In the genomic region with DNA sequence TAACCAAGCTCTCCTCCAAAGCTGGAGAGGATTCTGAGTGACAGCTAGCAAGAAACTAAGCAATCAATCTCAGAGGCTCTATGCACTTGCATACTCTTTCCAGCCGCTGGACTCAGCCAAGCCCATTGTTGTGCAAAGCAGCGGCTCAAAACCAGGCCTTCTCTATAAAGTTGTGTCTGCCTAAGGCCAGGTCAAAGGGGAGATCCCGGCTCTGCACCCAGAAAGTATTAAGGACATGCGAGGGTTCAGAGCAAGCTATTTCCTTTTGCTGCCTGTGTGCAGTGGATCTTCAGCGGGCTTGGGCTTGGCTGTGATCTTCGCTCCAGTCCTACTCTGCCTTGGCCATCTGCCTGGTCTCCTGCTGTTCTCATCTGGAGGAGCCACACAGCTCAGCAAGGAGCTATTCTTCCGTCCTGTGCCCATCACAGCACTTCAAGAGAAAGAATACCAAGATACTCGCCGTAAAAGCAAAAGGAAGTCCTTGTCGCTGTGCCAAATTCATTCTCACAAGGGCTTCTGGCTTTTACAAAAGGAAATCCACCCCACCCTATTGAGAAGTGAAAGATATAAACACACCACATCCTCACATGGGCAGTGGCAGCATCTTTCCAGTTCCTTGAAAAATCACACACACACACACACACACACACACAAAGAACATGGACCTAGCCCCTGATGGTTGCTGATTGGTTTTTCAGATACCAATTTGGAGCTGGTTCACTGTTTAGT, we compare ENCODE assay signal across 9 mouse cellular contexts.
DNase-seq lines count a peak whose midpoint lies in the region; ATAC-seq and TF ChIP-seq lines count a peak whose summit lies in the region.
"Had no signal": no experiment of that assay in that cellular context is flagged by ENCODE, and none has a peak within 500 bp of the region (broad histone marks: within the 10 kb centered on the region; RNA-seq: fewer than 3 reads in every experiment).

No protein-coding gene starts in this region.

- H3K4me2 ChIP-seq in heart, embryonic 12.5 days, result peak overlapping the region; percentile 44
- peak overlapping the region; percentile 4; the same call in 1 of the 2 replicates for H3K4me2 ChIP-seq in kidney, embryonic 15.5 days
- H3K4me2 ChIP-seq: limb, embryonic 12.5 days had no signal

- peaks cover 14% of the 10 kb centered on the region for H3K4me1 ChIP-seq in heart, embryonic 12.5 days (replicated peaks)
- peaks cover 14% of the 10 kb centered on the region for H3K4me1 ChIP-seq in kidney, embryonic 15.5 days
- H3K4me1 ChIP-seq in thymus, adult 2 months (replicated peaks; ENCODE audit: control insufficient read depth, insufficient read depth, low read length), result no peaks in the 10 kb centered on the region

- H3K27me3 ChIP-seq in heart, embryonic 12.5 days (replicated peaks), result no peaks in the 10 kb centered on the region
- no peaks in the 10 kb centered on the region for H3K27me3 ChIP-seq in kidney, embryonic 15.5 days
- H3K27me3 ChIP-seq in thymus, adult 2 months (ENCODE audit: control insufficient read depth, insufficient read depth, low read length), result no peaks in the 10 kb centered on the region
- H3K27me3 ChIP-seq: limb, embryonic 12.5 days had no signal

- ATAC-seq in heart, embryonic 12.5 days (ENCODE audit: insufficient number of reproducible peaks, low FRiP score), result peak; percentile 59; the same call in 1 of the 2 replicates
- ATAC-seq in kidney, embryonic 15.5 days (replicated peaks; ENCODE audit: low FRiP score), result peak; percentile 64; the same call in 1 of the 2 replicates

- H3K9me3 ChIP-seq in heart, embryonic 12.5 days (replicated peaks), result no peaks in the 10 kb centered on the region
- H3K9me3 ChIP-seq in kidney, embryonic 15.5 days (replicated peaks), result no peaks in the 10 kb centered on the region
- H3K9me3 ChIP-seq: limb, embryonic 12.5 days had no signal

- H3K9ac ChIP-seq in heart, embryonic 12.5 days, result no peak overlapping the region
- no peak overlapping the region for H3K9ac ChIP-seq in kidney, embryonic 15.5 days
- H3K9ac ChIP-seq: limb, embryonic 12.5 days had no signal

- no peak overlapping the region for H3K4me3 ChIP-seq in heart, embryonic 12.5 days
- H3K4me3 ChIP-seq in kidney, embryonic 15.5 days (replicated peaks), result no peak overlapping the region
- H3K4me3 ChIP-seq in thymus, adult 2 months (ENCODE audit: control insufficient read depth, insufficient read depth, low read length), result no peak overlapping the region
- H3K4me3 ChIP-seq: limb, embryonic 12.5 days had no signal

- TF ChIP-seq POLR2A in thymus, adult 2 months (IDR thresholded peaks at IDR 0.05; ENCODE audit: control insufficient read depth, extremely low read depth, insufficient read depth, low read length, poor library complexity), result no peak

- no peaks in the 10 kb centered on the region for H3K36me3 ChIP-seq in heart, embryonic 12.5 days
- H3K36me3 ChIP-seq in kidney, embryonic 15.5 days, result no peaks in the 10 kb centered on the region
- H3K36me3 ChIP-seq in thymus, adult 2 months (ENCODE audit: control insufficient read depth, insufficient read depth, low read length), result no peaks in the 10 kb centered on the region
- H3K36me3 ChIP-seq: limb, embryonic 12.5 days had no signal

- DNase-seq in 3134 (ENCODE audit: extremely low read depth, insufficient read length, low spot score), result peak; percentile 3
- DNase-seq in adrenal gland, adult 2 months, result peak; percentile 53
- DNase-seq in fibroblast of lung, adult 2 months (ENCODE audit: low read depth), result peak; percentile 15
- peak; percentile 75 to 87 for DNase-seq in lung, postnatal 4 days
- peak; percentile 46 to 65 for DNase-seq in right cerebral cortex, postnatal 10 days (ENCODE audit: low spot score in 2 of 2)
- DNase-seq in thymus, adult 2 months, result no peak

- peak overlapping the region; percentile 7; the same call in 1 of the 2 replicates for H3K27ac ChIP-seq in heart, embryonic 12.5 days (ENCODE audit: poor library complexity, severe bottlenecking)
- peak overlapping the region; percentile 47; the same call in 1 of the 2 replicates for H3K27ac ChIP-seq in kidney, embryonic 15.5 days
- no peak overlapping the region for H3K27ac ChIP-seq in thymus, adult 2 months (ENCODE audit: control insufficient read depth, insufficient read depth, low read length)
- H3K27ac ChIP-seq: limb, embryonic 12.5 days had no signal

- TF ChIP-seq CTCF in thymus, adult 2 months (IDR thresholded peaks at IDR 0.05; ENCODE audit: borderline replicate concordance, control insufficient read depth, extremely low read depth, insufficient read depth, low read length, poor library complexity), result no peak

- WGBS in heart, embryonic 12.5 days, result 15% methylated on average over 10 of the region's 10 CpGs
- WGBS in kidney, embryonic 15.5 days, result 34% methylated on average over 10 of the region's 10 CpGs
- WGBS in thymus, adult 2 months, result 33% methylated on average over 10 of the region's 10 CpGs
